In genomic region chr12:28675925-28676209, GRCm38 (mm10) we compare ENCODE assay signal across 8 mouse cellular contexts. TPM values are rescaled to one million over a fixed set of nuclear protein-coding genes. Genes with fewer than 3 reads are reported as not detected.
DNase-seq lines count a peak whose midpoint lies in the region; ATAC-seq and TF ChIP-seq lines count a peak whose summit lies in the region.

No protein-coding gene starts in this region.

- H3K4me2 ChIP-seq in heart, embryonic 16.5 days (ENCODE audit: low read depth, low read length): peak overlapping the region; percentile 83
- H3K4me2 ChIP-seq in hindbrain, embryonic 12.5 days (replicated peaks): peak overlapping the region; percentile 56
- H3K4me2 ChIP-seq in midbrain, embryonic 13.5 days (replicated peaks): peak overlapping the region; percentile 59

- no peaks in the 10 kb centered on the region for H3K9me3 ChIP-seq in heart, embryonic 16.5 days (replicated peaks; ENCODE audit: control insufficient read depth, low read length)
- H3K9me3 ChIP-seq in hindbrain, embryonic 12.5 days (replicated peaks): no peaks in the 10 kb centered on the region
- H3K9me3 ChIP-seq in midbrain, embryonic 13.5 days: no peaks in the 10 kb centered on the region

- WGBS in heart, embryonic 16.5 days: 63% methylated on average over 5 of the region's 5 CpGs
- 67% methylated on average over 5 of the region's 5 CpGs for WGBS in hindbrain, embryonic 12.5 days
- WGBS in midbrain, embryonic 13.5 days: 75% methylated on average over 5 of the region's 5 CpGs

- in situ Hi-C loops in Patski (cut with MboI; ENCODE audit: low pct_unique_long_range_greater_than_20kb): no loop called here

- peak overlapping the region; percentile 86 for H3K27ac ChIP-seq in heart, embryonic 16.5 days (ENCODE audit: low read length)
- peak overlapping the region; percentile 94 for H3K27ac ChIP-seq in hindbrain, embryonic 12.5 days
- H3K27ac ChIP-seq in midbrain, embryonic 13.5 days: peak overlapping the region; percentile 94

- ATAC-seq in heart, embryonic 16.5 days (replicated peaks; ENCODE audit: extremely low read depth, insufficient read depth, low FRiP score): no peak
- peak; percentile 31 for ATAC-seq in Patski
- ATAC-seq in hindbrain, embryonic 12.5 days (ENCODE audit: low FRiP score): no peak
- ATAC-seq in midbrain, embryonic 13.5 days: no peak
- ATAC-seq in frontal cortex, adult (ENCODE audit: low TSS enrichment): no peak; the same call in 1 of the 2 replicates

- peak overlapping the region; percentile 74 for H3K9ac ChIP-seq in heart, embryonic 16.5 days (ENCODE audit: low read length)
- peak overlapping the region; percentile 63 for H3K9ac ChIP-seq in hindbrain, embryonic 12.5 days
- H3K9ac ChIP-seq in midbrain, embryonic 13.5 days (replicated peaks): peak overlapping the region; percentile 71

- intact Hi-C loops in heart, postnatal 36 days (cut with DNase I): loop anchor here (2.0 kb wide), 1 partner anchor 39 kb away; no protein-coding TSS in a partner anchor

- POLR2A ChIA-PET in Patski (lab: Charles Lee): no interaction called here

- CTCF ChIA-PET in Patski (lab: Charles Lee): interaction anchor here (2.4 kb wide), 1 partner anchor 24 kb away, joined by 8 read pairs; no protein-coding TSS in a partner anchor

- DNase-seq in heart, postnatal 36 days: no peak
- no peak for DNase-seq in Patski (ENCODE audit: low read depth, low spot score)
- DNase-seq in T-cell, adult 2 months (ENCODE audit: low spot score): no peak
- no peak for DNase-seq in thymus, postnatal 0 days (ENCODE audit: low spot score)

- H3K4me1 ChIP-seq in heart, embryonic 16.5 days (ENCODE audit: control insufficient read depth, insufficient read depth, low read length): peaks cover 8% of the 10 kb centered on the region
- H3K4me1 ChIP-seq in hindbrain, embryonic 12.5 days: peaks cover 13% of the 10 kb centered on the region
- peaks cover 16% of the 10 kb centered on the region for H3K4me1 ChIP-seq in midbrain, embryonic 13.5 days (replicated peaks)

- TF ChIP-seq CTCF in Patski (IDR thresholded peaks at IDR 0.05): no peak

- H3K36me3 ChIP-seq in heart, embryonic 16.5 days (ENCODE audit: control insufficient read depth, insufficient read depth): peaks cover 2% of the 10 kb centered on the region; the same call in 1 of the 2 replicates
- 0 out of 2 replicates have a peak, but pooled peaks cover 5% of the 10 kb centered on the region for H3K36me3 ChIP-seq in hindbrain, embryonic 12.5 days
- H3K36me3 ChIP-seq in midbrain, embryonic 13.5 days: no peaks in the 10 kb centered on the region

- H3K4me3 ChIP-seq in heart, embryonic 16.5 days (ENCODE audit: low read length): peak overlapping the region; percentile 64
- H3K4me3 ChIP-seq in hindbrain, embryonic 12.5 days: peak overlapping the region; percentile 44
- H3K4me3 ChIP-seq in midbrain, embryonic 13.5 days (replicated peaks): peak overlapping the region; percentile 52

- H3K27me3 ChIP-seq in heart, embryonic 16.5 days (ENCODE audit: control insufficient read depth, insufficient read depth, low read length): no peaks in the 10 kb centered on the region
- H3K27me3 ChIP-seq in Patski: no peaks in the 10 kb centered on the region
- H3K27me3 ChIP-seq in hindbrain, embryonic 12.5 days: no peaks in the 10 kb centered on the region
- no peaks in the 10 kb centered on the region for H3K27me3 ChIP-seq in midbrain, embryonic 13.5 days

RNA-seq across cellular contexts. Expression of gene Adi1, which starts 0.8 kb away (rescaled TPM):
- 51.1 and 54.0 TPM in 2 replicates for polyA plus RNA-seq in heart, embryonic 16.5 days (2015; fragmentation: Nextera tagmentation; extraction: Ambion mirVana)
- 10 to 100 TPM; 47.3 to 51.7 TPM for total RNA-seq in heart, postnatal 36 days (2021)
- polyA plus RNA-seq in Patski (2021): 114 TPM
- 40.3 and 46.3 TPM in 2 replicates for polyA plus RNA-seq in hindbrain, embryonic 12.5 days (2016; fragmentation: Nextera tagmentation; extraction: Ambion mirVana)
- polyA plus RNA-seq in midbrain, embryonic 13.5 days (2015; fragmentation: Nextera tagmentation; extraction: Ambion mirVana): 27.0 and 29.1 TPM in 2 replicates
- polyA plus RNA-seq in thymus, postnatal 0 days (2015; fragmentation: Nextera tagmentation; extraction: Ambion mirVana): 75.2 and 77.8 TPM in 2 replicates

RNA-seq across cellular contexts. Expression of gene Rnaseh1, which starts 26.5 kb away (rescaled TPM):
- polyA plus RNA-seq in heart, embryonic 16.5 days (2015; fragmentation: Nextera tagmentation; extraction: Ambion mirVana): 19.3 and 20.8 TPM in 2 replicates
- 1 to 10 TPM; 6.3 to 6.9 TPM for total RNA-seq in heart, postnatal 36 days (2021)
- 19.7 TPM for polyA plus RNA-seq in Patski (2021)
- 26.7 and 31.5 TPM in 2 replicates for polyA plus RNA-seq in hindbrain, embryonic 12.5 days (2016; fragmentation: Nextera tagmentation; extraction: Ambion mirVana)
- 24.9 and 28.7 TPM in 2 replicates for polyA plus RNA-seq in midbrain, embryonic 13.5 days (2015; fragmentation: Nextera tagmentation; extraction: Ambion mirVana)
- polyA plus RNA-seq in thymus, postnatal 0 days (2015; fragmentation: Nextera tagmentation; extraction: Ambion mirVana): 34.9 and 38.6 TPM in 2 replicates

RNA-seq across cellular contexts. Expression of gene Rps7, which starts 40.1 kb away (rescaled TPM):
- 327 and 342 TPM in 2 replicates for polyA plus RNA-seq in heart, embryonic 16.5 days (2015; fragmentation: Nextera tagmentation; extraction: Ambion mirVana)
- 100 to 1,000 TPM; 264 to 294 TPM for total RNA-seq in heart, postnatal 36 days (2021)
- polyA plus RNA-seq in Patski (2021): 526 TPM
- polyA plus RNA-seq in hindbrain, embryonic 12.5 days (2016; fragmentation: Nextera tagmentation; extraction: Ambion mirVana): 614 and 629 TPM in 2 replicates
- 507 and 547 TPM in 2 replicates for polyA plus RNA-seq in midbrain, embryonic 13.5 days (2015; fragmentation: Nextera tagmentation; extraction: Ambion mirVana)
- polyA plus RNA-seq in thymus, postnatal 0 days (2015; fragmentation: Nextera tagmentation; extraction: Ambion mirVana): 1,181 and 1,244 TPM in 2 replicates

RNA-seq across cellular contexts. Expression of gene Colec11, which starts 52.7 kb away (rescaled TPM):
- 19.5 and 20.7 TPM in 2 replicates for polyA plus RNA-seq in heart, embryonic 16.5 days (2015; fragmentation: Nextera tagmentation; extraction: Ambion mirVana)
- 10 to 100 TPM; 20.5 to 20.8 TPM for total RNA-seq in heart, postnatal 36 days (2021)
- polyA plus RNA-seq in Patski (2021): 0.06 TPM
- 0.35 and 0.60 TPM in 2 replicates for polyA plus RNA-seq in hindbrain, embryonic 12.5 days (2016; fragmentation: Nextera tagmentation; extraction: Ambion mirVana)
- 0.75 and 1.2 TPM in 2 replicates for polyA plus RNA-seq in midbrain, embryonic 13.5 days (2015; fragmentation: Nextera tagmentation; extraction: Ambion mirVana)
- 3.5 and 4.0 TPM in 2 replicates for polyA plus RNA-seq in thymus, postnatal 0 days (2015; fragmentation: Nextera tagmentation; extraction: Ambion mirVana)
